Mouse (Mus musculus) ZHBTc4 (cell line): ENCODE measurements around the gene Rbpj.

ENCODE experiments used
- DNase-seq: peaks from one replicate; pipeline ENCODE4 v3.0.0-alpha.2; 2011; ENCODE audit warnings: low read depth, low spot score

Gene Rbpj

GRCm38 (mm10) chr5:53465883-53466282, at the start of gene Rbpj:
Gene Rbpj (plus strand): TSS chr5:53466152.
- DNase-seq = no peak

- DNase-seq = no peak
These were observed 45.2 kb upstream of the Rbpj start for GRCm38 (mm10) chr5:53420777-53421176.

GRCm38 (mm10) chr5:53421291-53421690, 44.7 kb upstream of the Rbpj start:
- DNase-seq = no peak

- no peak for DNase-seq
These were observed 38.5 kb upstream of the Rbpj start for GRCm38 (mm10) chr5:53427411-53427810.

GRCm38 (mm10) chr5:53429683-53430477, 36.1 kb upstream of the Rbpj start:
- no peak for DNase-seq

GRCm38 (mm10) chr5:53432451-53432850, 33.5 kb upstream of the Rbpj start:
- DNase-seq = no peak

- no peak for DNase-seq
These were observed 28.9 kb upstream of the Rbpj start for GRCm38 (mm10) chr5:53436905-53437632.

- DNase-seq = peak; percentile 22
These were observed 28.2 kb upstream of the Rbpj start for GRCm38 (mm10) chr5:53437767-53438166.

GRCm38 (mm10) chr5:53438268-53438667, 27.7 kb upstream of the Rbpj start:
- DNase-seq = no peak

- no peak for DNase-seq
These were observed 26.3 kb upstream of the Rbpj start for GRCm38 (mm10) chr5:53439655-53440054.

- DNase-seq = no peak
These were observed 21.9 kb upstream of the Rbpj start for GRCm38 (mm10) chr5:53444030-53444429.

GRCm38 (mm10) chr5:53450945-53451344, 15.0 kb upstream of the Rbpj start:
- DNase-seq = peak; percentile 26

GRCm38 (mm10) chr5:53451829-53452228, 14.1 kb upstream of the Rbpj start:
- no peak for DNase-seq

GRCm38 (mm10) chr5:53452920-53453319, 13.0 kb upstream of the Rbpj start:
- no peak for DNase-seq

- no peak for DNase-seq
These were observed 11.2 kb upstream of the Rbpj start for GRCm38 (mm10) chr5:53454706-53455105.

- DNase-seq = no peak
These were observed 10.5 kb upstream of the Rbpj start for GRCm38 (mm10) chr5:53455459-53455858.

GRCm38 (mm10) chr5:53460196-53460595, 5.8 kb upstream of the Rbpj start:
- DNase-seq = no peak

- DNase-seq = no peak
These were observed 2.6 kb upstream of the Rbpj start for GRCm38 (mm10) chr5:53463098-53464018.

GRCm38 (mm10) chr5:53466422-53467333, 726 bp downstream of the Rbpj start:
- peak; percentile 94 for DNase-seq

- peak; percentile 54 for DNase-seq
These were observed 1.6 kb downstream of the Rbpj start for GRCm38 (mm10) chr5:53467602-53468001.

- no peak for DNase-seq
These were observed 2.4 kb downstream of the Rbpj start for GRCm38 (mm10) chr5:53468366-53468765.
